Mouse (Mus musculus) hindbrain, embryonic 11.5 days (tissue): ENCODE data around the gene Dcaf17. TPM values are rescaled to one million over a fixed set of nuclear protein-coding genes. Genes with fewer than 3 reads are reported as not detected.

Source experiments
- ATAC-seq: fragments of 200-750 bp; cut with Nextera tagmentation; 2 replicates; pipeline ENCODE4 v1.8.0; 2017; ENCODE audit warnings: mild to moderate bottlenecking, moderate TSS enrichment, moderate library complexity; ENCODE audit not compliant: low FRiP score
- DNase-seq: peaks from one replicate; pipeline ENCODE4 v3.0.0-alpha.2; 2015; ENCODE audit warnings: low spot score
- H3K27ac ChIP-seq: fragments of 300-500 bp; sonication (generic); 2 replicates; pipeline ENCODE4 v1.5.1; 2014; ENCODE audit warnings: mild to moderate bottlenecking, low read depth, low read length
- H3K27me3 ChIP-seq: fragments of 300-500 bp; sonication (generic); 2 replicates; pipeline ENCODE4 v1.6.1; 2014; ENCODE audit warnings: mild to moderate bottlenecking, low read length, moderate library complexity, mixed read lengths; ENCODE audit not compliant: control insufficient read depth, insufficient read depth
- H3K36me3 ChIP-seq: fragments of 300-500 bp; sonication (generic); 2 replicates; pipeline ENCODE4 v1.6.1; 2014; ENCODE audit warnings: mild to moderate bottlenecking, low read length, moderate library complexity, mixed read lengths; ENCODE audit not compliant: control insufficient read depth, insufficient read depth
- H3K4me1 ChIP-seq: fragments of 300-500 bp; sonication (generic); replicated peaks from 2 replicates; pipeline ENCODE4 v1.6.1; 2014; ENCODE audit warnings: low read length, mixed read lengths; ENCODE audit not compliant: control insufficient read depth, insufficient read depth
- H3K4me2 ChIP-seq: fragments of 300-500 bp; sonication (generic); replicated peaks from 2 replicates; pipeline ENCODE4 v1.6.1; 2014; ENCODE audit warnings: mild to moderate bottlenecking, low read depth, low read length
- H3K4me3 ChIP-seq: fragments of 300-500 bp; sonication (generic); 2 replicates; pipeline ENCODE4 v1.5.1; 2014; ENCODE audit warnings: low read depth, low read length
- H3K9ac ChIP-seq: fragments of 300-500 bp; sonication (generic); 2 replicates; pipeline ENCODE4 v1.6.1; 2014; ENCODE audit warnings: low read depth, low read length
- H3K9me3 ChIP-seq: fragments of 300-500 bp; sonication (generic); 2 replicates; pipeline ENCODE4 v1.6.1; 2016; ENCODE audit warnings: low read length; ENCODE audit not compliant: control insufficient read depth
- WGBS: fragments of 180-500 bp; shearing (Covaris S2); extraction: QIAGEN DNeasy Blood & Tissue Kit; methylation state at CpG from one replicate; pipeline ENCODE4 v1.1.7; 2014; 5-methylcytosine and 5-hydroxymethylcytosine counted together
- polyA plus RNA-seq: library from polyadenylated mRNA; unstranded; fragments of >200 nt; fragmentation: Nextera tagmentation; extraction: Ambion mirVana; gene quantifications from 2 replicates; pipeline ENCODE4 v1.2.1, GENCODE M21; 2014

The Dcaf17 gene
- polyA plus RNA-seq, 1 experiment from 2014 or later: 42.4 TPM

- DNase-seq (no peak), ATAC-seq (no peak)
- no peak overlapping the region for H3K4me2 ChIP-seq
- no peak overlapping the region for H3K9ac ChIP-seq
- H3K4me1 ChIP-seq: no peaks in the 10 kb centered on the region; the same call in none of the 2 replicates
- H3K4me3 ChIP-seq: no peak overlapping the region
- 16% methylated on average over 5 of the region's 5 CpGs for WGBS
- H3K27me3 ChIP-seq: peaks cover 11% of the 10 kb centered on the region
- H3K9me3 ChIP-seq: no peaks in the 10 kb centered on the region
- H3K27ac ChIP-seq: no peak overlapping the region
- H3K36me3 ChIP-seq: no peaks in the 10 kb centered on the region
Observed at GRCm38 (mm10) chr2:71121406-71121805, 66.3 kb downstream of the Dcaf17 start.

GRCm38 (mm10) chr2:71122268-71123029 lies 67.3 kb downstream of the Dcaf17 start:
- Histone ChIP-seq H3K4me3 (no peak overlapping the region), H3K27ac (no peak overlapping the region), H3K4me2 (no peak overlapping the region), H3K27me3 (peaks cover 9% of the 10 kb centered on the region), H3K9me3 (no peaks in the 10 kb centered on the region), H3K4me1 (no peaks in the 10 kb centered on the region; the same call in none of the 2 replicates), H3K36me3 (no peaks in the 10 kb centered on the region), H3K9ac (no peak overlapping the region)
- DNase-seq (no peak), ATAC-seq (no peak)
- 79% methylated on average over 13 of the region's 13 CpGs for WGBS

- H3K9me3 ChIP-seq: no peaks in the 10 kb centered on the region
- H3K4me3 ChIP-seq: no peak overlapping the region
- no peaks in the 10 kb centered on the region; the same call in 1 of the 2 replicates for H3K4me1 ChIP-seq
- no peaks in the 10 kb centered on the region for H3K36me3 ChIP-seq
- H3K27me3 ChIP-seq: peaks cover 4% of the 10 kb centered on the region; the same call in 1 of the 2 replicates
- H3K27ac ChIP-seq: no peak overlapping the region
- no peak overlapping the region for H3K9ac ChIP-seq
- 78% methylated on average over 2 of the region's 2 CpGs for WGBS
- no peak for DNase-seq
- no peak for ATAC-seq
- no peak overlapping the region for H3K4me2 ChIP-seq
Observed at GRCm38 (mm10) chr2:71123591-71123990, 68.5 kb downstream of the Dcaf17 start.

GRCm38 (mm10) chr2:71127779-71128534 lies 72.8 kb downstream of the Dcaf17 start:
- Histone ChIP-seq H3K4me3 (no peak overlapping the region), H3K27me3 (no peaks in the 10 kb centered on the region), H3K9me3 (no peaks in the 10 kb centered on the region), H3K27ac (no peak overlapping the region), H3K4me2 (no peak overlapping the region), H3K4me1 (no peaks in the 10 kb centered on the region), H3K36me3 (no peaks in the 10 kb centered on the region), H3K9ac (no peak overlapping the region)
- ATAC-seq: no peak
- DNase-seq: no peak
- 85% methylated on average over 10 of the region's 10 CpGs for WGBS

GRCm38 (mm10) chr2:71130366-71130765 lies 75.2 kb downstream of the Dcaf17 start:
- 90% methylated on average over 2 of the region's 2 CpGs for WGBS
- H3K27ac ChIP-seq: no peak overlapping the region
- no peaks in the 10 kb centered on the region for H3K4me1 ChIP-seq
- no peaks in the 10 kb centered on the region for H3K36me3 ChIP-seq
- DNase-seq: no peak
- no peak overlapping the region for H3K4me3 ChIP-seq
- H3K27me3 ChIP-seq: no peaks in the 10 kb centered on the region
- H3K4me2 ChIP-seq: no peak overlapping the region
- no peak overlapping the region for H3K9ac ChIP-seq
- no peaks in the 10 kb centered on the region for H3K9me3 ChIP-seq
- no peak for ATAC-seq

- Histone ChIP-seq H3K4me3 (no peak overlapping the region), H3K4me2 (no peak overlapping the region), H3K9ac (no peak overlapping the region), H3K4me1 (no peaks in the 10 kb centered on the region), H3K36me3 (no peaks in the 10 kb centered on the region), H3K27ac (no peak overlapping the region), H3K27me3 (no peaks in the 10 kb centered on the region), H3K9me3 (no peaks in the 10 kb centered on the region)
- DNase-seq (no peak), ATAC-seq (no peak)
- WGBS: 88% methylated on average over 3 of the region's 3 CpGs
Observed at GRCm38 (mm10) chr2:71131866-71132496, 76.9 kb downstream of the Dcaf17 start.

- no peak for ATAC-seq
- WGBS: 89% methylated on average over 9 of the region's 9 CpGs
Observed at GRCm38 (mm10) chr2:71134041-71134505, 78.9 kb downstream of the Dcaf17 start.

GRCm38 (mm10) chr2:71134836-71135235 lies 79.7 kb downstream of the Dcaf17 start:
- Histone ChIP-seq H3K4me1 (no peaks in the 10 kb centered on the region), H3K36me3 (no peaks in the 10 kb centered on the region), H3K4me3 (no peak overlapping the region), H3K27ac (no peak overlapping the region), H3K9ac (no peak overlapping the region), H3K27me3 (no peaks in the 10 kb centered on the region), H3K4me2 (no peak overlapping the region), H3K9me3 (no peaks in the 10 kb centered on the region)
- WGBS: 80% methylated on average over 5 of the region's 5 CpGs
- no peak for ATAC-seq
- no peak for DNase-seq

More at GRCm38 (mm10) chr2:71134041-71134505, 78.9 kb downstream of the Dcaf17 start:
- Histone ChIP-seq H3K27ac (no peak overlapping the region), H3K4me2 (no peak overlapping the region), H3K4me1 (no peaks in the 10 kb centered on the region), H3K4me3 (no peak overlapping the region), H3K27me3 (no peaks in the 10 kb centered on the region), H3K9ac (no peak overlapping the region), H3K36me3 (no peaks in the 10 kb centered on the region), H3K9me3 (no peaks in the 10 kb centered on the region)
- DNase-seq: no peak
